Mouse (Mus musculus) ovary, postnatal 36 days (tissue): Measurements from ENCODE around the gene Lrmda.
A peak's percentile ranks its signal among the peaks of the same experiment; 100 is the strongest.

ENCODE experiments used
- DNase-seq: peaks from one replicate; pipeline ENCODE4 v3.0.0; 2022; ENCODE audit warnings: low spot score, mixed read lengths

The Lrmda gene

GRCm38 (mm10) chr14:22156991-22157390 lies 137.5 kb downstream of the Lrmda start:
- DNase-seq: no peak

GRCm38 (mm10) chr14:22161416-22161815 lies 141.9 kb downstream of the Lrmda start:
- peak; percentile 31 for DNase-seq

GRCm38 (mm10) chr14:22167285-22167684 lies 147.8 kb downstream of the Lrmda start:
- no peak for DNase-seq

GRCm38 (mm10) chr14:22168077-22168794 lies 148.7 kb downstream of the Lrmda start:
- no peak for DNase-seq

GRCm38 (mm10) chr14:22168795-22169568 lies 149.5 kb downstream of the Lrmda start:
- no peak for DNase-seq

- no peak for DNase-seq
Observed at GRCm38 (mm10) chr14:22174757-22175156, 155.2 kb downstream of the Lrmda start.

GRCm38 (mm10) chr14:22179761-22180160 lies 160.2 kb downstream of the Lrmda start:
- DNase-seq: no peak

GRCm38 (mm10) chr14:22181508-22181907 lies 162.0 kb downstream of the Lrmda start:
- DNase-seq: no peak

GRCm38 (mm10) chr14:22183195-22183594 lies 163.7 kb downstream of the Lrmda start:
- DNase-seq: no peak

- no peak for DNase-seq
Observed at GRCm38 (mm10) chr14:22185452-22185851, 165.9 kb downstream of the Lrmda start.

- DNase-seq: no peak
Observed at GRCm38 (mm10) chr14:22190111-22190510, 170.6 kb downstream of the Lrmda start.

GRCm38 (mm10) chr14:22192185-22192584 lies 172.7 kb downstream of the Lrmda start:
- DNase-seq: no peak

- DNase-seq: no peak
Observed at GRCm38 (mm10) chr14:22198021-22198420, 178.5 kb downstream of the Lrmda start.

GRCm38 (mm10) chr14:22198641-22199425 lies 179.3 kb downstream of the Lrmda start:
- no peak for DNase-seq

GRCm38 (mm10) chr14:22201667-22202066 lies 182.2 kb downstream of the Lrmda start:
- no peak for DNase-seq

- no peak for DNase-seq
Observed at GRCm38 (mm10) chr14:22210601-22211000, 191.1 kb downstream of the Lrmda start.

GRCm38 (mm10) chr14:22218183-22218582 lies 198.7 kb downstream of the Lrmda start:
- no peak for DNase-seq

GRCm38 (mm10) chr14:22222038-22222437 lies 202.5 kb downstream of the Lrmda start:
- no peak for DNase-seq

- no peak for DNase-seq
Observed at GRCm38 (mm10) chr14:22222574-22222973, 203.1 kb downstream of the Lrmda start.

- DNase-seq: no peak
Observed at GRCm38 (mm10) chr14:22226205-22226604, 206.7 kb downstream of the Lrmda start.

GRCm38 (mm10) chr14:22228253-22228968 lies 208.9 kb downstream of the Lrmda start:
- DNase-seq: no peak

GRCm38 (mm10) chr14:22240315-22240714 lies 220.8 kb downstream of the Lrmda start:
- DNase-seq: no peak
